Mouse (Mus musculus) liver, adult 2 months (tissue): ENCODE results near the gene Ssc4d. TPM values are rescaled to one million over a fixed set of nuclear protein-coding genes. Genes with fewer than 3 reads are reported as not detected.

ENCODE experiments used
- DNase-seq: peaks from one replicate; pipeline ENCODE4 v3.0.0-alpha.2; 2011; ENCODE audit warnings: low read depth, low spot score; ENCODE audit errors: extremely low read depth
- H3K27ac ChIP-seq: fragments of 200-500 bp; replicated peaks from 2 replicates; pipeline ENCODE4 v1.5.1; 2012; ENCODE audit warnings: low read depth, mild to moderate bottlenecking, control low read depth, inconsistent platforms, low read length; ENCODE audit not compliant: insufficient read depth
- H3K27me3 ChIP-seq: fragments of 200-500 bp; 2 replicates; pipeline ENCODE4 v1.6.1; 2012; ENCODE audit warnings: mild to moderate bottlenecking, moderate library complexity, low read length, inconsistent platforms; ENCODE audit not compliant: control insufficient read depth, insufficient read depth
- H3K36me3 ChIP-seq: fragments of 200-500 bp; 2 replicates; pipeline ENCODE4 v1.6.1; 2012; ENCODE audit warnings: low read length, inconsistent platforms; ENCODE audit not compliant: control insufficient read depth, insufficient read depth
- H3K4me1 ChIP-seq: fragments of 200-500 bp; 2 replicates; pipeline ENCODE4 v1.6.1; 2011; ENCODE audit warnings: low read length; ENCODE audit not compliant: control insufficient read depth, insufficient read depth
- H3K4me3 ChIP-seq: fragments of 200-500 bp; 2 replicates; pipeline ENCODE4 v1.5.1; 2011; ENCODE audit warnings: low read depth, mild to moderate bottlenecking, control low read depth, low read length, moderate library complexity; ENCODE audit not compliant: insufficient read depth
- H3K79me2 ChIP-seq: fragments of 200-500 bp; 2 replicates; pipeline ENCODE4 v1.6.1; 2012; ENCODE audit warnings: inconsistent platforms, mild to moderate bottlenecking, low read length, moderate library complexity; ENCODE audit not compliant: control insufficient read depth, insufficient read depth
- H3K9ac ChIP-seq: fragments of 200-500 bp; 2 replicates; pipeline ENCODE4 v1.6.1; 2012; ENCODE audit warnings: low read depth, mild to moderate bottlenecking, control low read depth, inconsistent platforms, low read length
- CTCF ChIP-seq: fragments of 200-500 bp; IDR thresholded peaks from 2 replicates; pipeline ENCODE4 v1.5.1; 2011; ENCODE audit warnings: low read depth, low read length, control low read depth
- POLR2A ChIP-seq: fragments of 200-500 bp; IDR thresholded peaks from 2 replicates; pipeline ENCODE4 v1.6.1; 2011; ENCODE audit warnings: low read length, control low read depth; ENCODE audit not compliant: insufficient read depth; ENCODE audit errors: extremely low read depth
- WGBS: fragments of 180-500 bp; shearing (Covaris S2); methylation state at CpG from one replicate; pipeline ENCODE4 v1.1.7; 2018; 5-methylcytosine and 5-hydroxymethylcytosine counted together
- polyA plus RNA-seq: library from polyadenylated mRNA; depleted of rRNA; stranded (reverse); fragments of >200 nt; gene quantifications from 2 replicates; pipeline ENCODE4 v1.2.3, GENCODE M21; 2012
- total RNA-seq: library from RNA; depleted of rRNA; stranded (reverse); fragments of >200 nt; gene quantifications from 2 replicates; pipeline ENCODE4 v1.2.3, GENCODE M21; 2014

The Ssc4d gene
- total and polyA plus RNA-seq, 2 experiments: 4.8 to 6.5 TPM

- 0 out of 2 replicates have a peak, but pooled peaks cover 2% of the 10 kb centered on the region for H3K36me3 ChIP-seq
- peak; percentile 95 for DNase-seq
- peak within 1 kb of the TSS; percentile 94 for H3K9ac ChIP-seq
- peak within 1 kb of the TSS; percentile 99 for H3K4me3 ChIP-seq
- H3K79me2 ChIP-seq: peaks cover 10% of the 10 kb centered on the region; the same call in 1 of the 2 replicates
- under 1% methylated on average over 45 of the region's 48 CpGs for WGBS
- TF ChIP-seq CTCF (peak; percentile 81), POLR2A (peak; percentile 98)
- peak within 1 kb of the TSS; percentile 98 for H3K27ac ChIP-seq
- H3K27me3 ChIP-seq: no peaks in the 10 kb centered on the region
- peaks cover 13% of the 10 kb centered on the region for H3K4me1 ChIP-seq
These were observed 39.7 kb downstream of the Ssc4d start, which contains the start of gene Ywhag for GRCm38 (mm10) chr5:135934481-135935175. Gene Ywhag, minus strand, starts transcription at chr5:135934616.

- no peaks in the 10 kb centered on the region for H3K27me3 ChIP-seq
- peak overlapping the region; percentile 94 for H3K9ac ChIP-seq
- H3K27ac ChIP-seq: peak overlapping the region; percentile 98
- H3K4me1 ChIP-seq: peaks cover 18% of the 10 kb centered on the region
- H3K4me3 ChIP-seq: peak overlapping the region; percentile 99
- H3K36me3 ChIP-seq: peaks cover 2% of the 10 kb centered on the region; the same call in 1 of the 2 replicates
- TF ChIP-seq POLR2A: no peak
- no peak for TF ChIP-seq CTCF
- H3K79me2 ChIP-seq: peaks cover 16% of the 10 kb centered on the region; the same call in 1 of the 2 replicates
- no peak for DNase-seq
- WGBS: under 1% methylated on average over 35 of the region's 35 CpGs
These were observed 40.4 kb downstream of the Ssc4d start for GRCm38 (mm10) chr5:135933900-135934441.

GRCm38 (mm10) chr5:135933222-135933899, 41.0 kb downstream of the Ssc4d start:
- no peak for TF ChIP-seq POLR2A
- no peak for TF ChIP-seq CTCF
- H3K79me2 ChIP-seq: peaks cover 16% of the 10 kb centered on the region; the same call in 1 of the 2 replicates
- H3K4me3 ChIP-seq: peak overlapping the region; percentile 99
- H3K9ac ChIP-seq: peak overlapping the region; percentile 94
- H3K27me3 ChIP-seq: no peaks in the 10 kb centered on the region
- peaks cover 2% of the 10 kb centered on the region; the same call in 1 of the 2 replicates for H3K36me3 ChIP-seq
- H3K27ac ChIP-seq: no peak overlapping the region
- H3K4me1 ChIP-seq: peaks cover 21% of the 10 kb centered on the region
- WGBS: 9% methylated on average over 11 of the region's 12 CpGs
- no peak for DNase-seq

- Histone ChIP-seq H3K4me3 (no peak overlapping the region), H3K27me3 (no peaks in the 10 kb centered on the region), H3K9ac (no peak overlapping the region), H3K4me1 (peaks cover 23% of the 10 kb centered on the region), H3K79me2 (peaks cover 26% of the 10 kb centered on the region; the same call in 1 of the 2 replicates), H3K27ac (no peak overlapping the region), H3K36me3 (peaks cover 2% of the 10 kb centered on the region; the same call in 1 of the 2 replicates)
- 70% methylated on average over 2 of the region's 2 CpGs for WGBS
- DNase-seq: no peak
- no peak for TF ChIP-seq CTCF
- TF ChIP-seq POLR2A: no peak
These were observed 42.0 kb downstream of the Ssc4d start for GRCm38 (mm10) chr5:135932359-135932758.

GRCm38 (mm10) chr5:135931526-135931925, 42.8 kb downstream of the Ssc4d start:
- 80% methylated on average over 9 of the region's 9 CpGs for WGBS
- no peak overlapping the region for H3K4me3 ChIP-seq
- peaks cover 31% of the 10 kb centered on the region; the same call in 1 of the 2 replicates for H3K79me2 ChIP-seq

More at GRCm38 (mm10) chr5:135931526-135931925, 42.8 kb downstream of the Ssc4d start:
- H3K36me3 ChIP-seq: peaks cover 2% of the 10 kb centered on the region; the same call in 1 of the 2 replicates
- DNase-seq: no peak
- no peak for TF ChIP-seq POLR2A
- no peak for TF ChIP-seq CTCF
- H3K27ac ChIP-seq: 0 out of 2 replicates have a peak overlapping the region, but pooled peaks have one; percentile 5
- peaks cover 23% of the 10 kb centered on the region for H3K4me1 ChIP-seq
- no peak overlapping the region for H3K9ac ChIP-seq
- no peaks in the 10 kb centered on the region for H3K27me3 ChIP-seq
